Mouse (Mus musculus): ENCODE data around the gene Gm3194.
"Not testable (repeated sequence)": the region's sequence is repeated elsewhere in the genome, so short reads cannot be mapped to it uniquely, and the experiment has no call there.

DNA sequence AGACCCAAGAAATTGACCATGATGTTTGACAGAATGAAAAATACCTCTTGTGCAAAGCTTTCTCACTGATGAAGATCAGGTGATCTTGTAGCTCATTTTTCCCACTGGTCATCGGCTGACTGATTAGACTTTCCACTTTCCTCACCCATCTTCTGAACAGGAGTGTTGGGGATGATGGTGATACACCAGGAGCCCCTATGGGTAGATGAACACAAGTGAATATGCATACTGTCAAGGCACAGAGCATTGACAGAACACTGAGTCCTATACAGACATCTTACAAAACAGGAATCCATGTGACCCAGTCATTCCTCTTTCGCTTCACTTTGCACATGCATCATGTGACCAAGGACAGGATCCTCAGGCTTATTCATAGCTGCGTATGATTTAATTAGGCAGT is at the start of gene Gm3194:
- not testable (repeated sequence) for TF ChIP-seq POLR2A (IDR thresholded peaks at IDR 0.05; ENCODE audit: borderline replicate concordance, control insufficient read depth, low read depth, low read length); CTCF (IDR thresholded peaks at IDR 0.05; ENCODE audit: control insufficient read depth, insufficient read depth, low read length)
